Mouse (Mus musculus): Measurements from ENCODE around the gene Marveld2.
A peak's percentile ranks its signal among the peaks of the same experiment; 100 is the strongest.

Marveld2 gene

DNA sequence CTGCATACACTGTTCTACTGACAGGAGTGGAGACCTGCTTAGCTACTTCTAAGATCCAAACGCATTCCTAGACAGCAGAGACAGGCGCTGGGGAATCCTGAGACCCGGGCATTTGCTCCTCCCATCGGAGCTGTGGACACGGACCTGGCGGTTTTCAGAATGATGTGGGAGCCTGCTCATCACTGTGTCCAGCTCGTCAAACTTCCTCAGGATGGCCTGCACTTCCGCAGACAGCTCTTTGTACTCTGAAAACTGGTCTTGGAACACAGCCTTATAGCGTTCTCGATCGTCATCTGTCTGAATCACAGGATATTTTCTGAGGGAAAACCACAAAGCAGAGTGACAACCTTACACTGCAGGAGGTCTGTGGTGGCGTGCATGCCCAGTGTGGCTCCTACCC, 16.5 kb downstream of the Marveld2 start:
- no peak for DNase-seq (ENCODE audit: low spot score in 2 of 2)

DNA sequence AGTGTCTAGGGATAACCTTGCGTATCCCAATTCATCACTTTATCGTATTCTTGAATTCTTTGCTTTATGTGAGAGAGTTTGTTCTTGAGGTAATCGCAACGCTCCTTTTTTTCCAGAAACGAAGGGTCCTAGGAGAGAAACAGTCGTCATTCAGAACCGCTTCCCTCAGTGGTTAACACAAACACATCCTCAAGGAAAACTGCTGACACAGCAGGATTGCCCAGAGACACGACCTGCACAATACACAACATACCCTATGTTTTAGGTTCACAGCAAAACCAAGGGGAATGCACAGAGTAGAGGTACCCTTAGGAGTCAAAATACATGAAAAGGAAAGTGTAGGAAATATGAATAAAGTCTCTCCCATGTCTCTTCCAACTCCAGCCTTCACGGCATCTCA, 19.5 kb downstream of the Marveld2 start:
- DNase-seq (ENCODE audit: low spot score in 2 of 2), result no peak

DNA sequence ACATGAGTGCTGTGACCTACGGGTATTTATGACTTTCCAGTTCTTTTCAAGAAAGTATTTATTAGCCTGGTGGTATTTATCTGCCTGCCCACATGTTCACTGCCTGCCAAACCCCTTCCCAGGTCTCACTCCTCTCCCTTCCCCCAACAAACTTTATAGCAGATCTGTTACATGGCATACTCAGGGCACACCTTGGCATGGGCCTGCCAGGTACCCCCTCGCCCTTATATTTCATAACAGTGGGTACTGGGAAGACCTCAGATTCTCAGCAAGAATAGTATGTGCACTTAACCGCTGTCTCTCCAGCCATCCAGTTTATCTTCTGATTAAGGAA, 21.3 kb downstream of the Marveld2 start:
- no peak for DNase-seq (ENCODE audit: low spot score in 2 of 2)

DNA sequence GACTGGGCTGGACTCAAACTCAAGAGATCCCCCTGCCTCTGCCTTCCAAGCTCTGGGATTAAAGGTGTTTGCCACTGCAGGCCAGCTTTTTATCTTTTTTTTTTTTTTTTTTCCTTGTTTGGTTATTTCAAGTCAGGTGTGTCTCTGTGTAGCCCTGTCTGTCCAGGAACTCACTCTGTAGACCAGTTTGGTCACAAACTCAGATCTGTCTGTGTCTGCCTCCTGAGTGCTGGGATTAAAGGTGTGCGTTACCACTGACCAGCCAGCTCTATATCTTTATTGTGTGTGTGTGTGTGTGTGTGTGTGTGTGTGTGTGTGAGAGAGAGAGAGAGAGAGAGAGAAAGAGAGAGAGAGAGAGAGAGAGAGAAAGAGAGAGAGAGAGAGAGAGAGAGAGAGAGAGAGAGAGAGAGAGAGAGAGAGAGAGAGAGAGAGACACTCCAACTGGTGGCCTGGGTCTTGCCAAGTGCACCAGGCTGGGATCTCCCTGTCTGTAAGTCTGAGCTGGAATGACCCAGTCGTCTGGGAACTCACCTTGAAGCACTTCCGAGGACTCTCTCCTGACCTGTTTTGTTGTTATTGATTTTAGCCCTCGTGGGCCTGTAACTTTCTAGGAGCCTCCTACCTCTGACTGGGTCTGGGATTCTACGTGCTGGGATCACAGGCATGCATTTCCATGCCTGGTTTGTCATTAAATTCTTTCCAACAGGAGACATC, 21.8 kb downstream of the Marveld2 start:
- DNase-seq (ENCODE audit: low spot score in 2 of 2), result no peak

DNA sequence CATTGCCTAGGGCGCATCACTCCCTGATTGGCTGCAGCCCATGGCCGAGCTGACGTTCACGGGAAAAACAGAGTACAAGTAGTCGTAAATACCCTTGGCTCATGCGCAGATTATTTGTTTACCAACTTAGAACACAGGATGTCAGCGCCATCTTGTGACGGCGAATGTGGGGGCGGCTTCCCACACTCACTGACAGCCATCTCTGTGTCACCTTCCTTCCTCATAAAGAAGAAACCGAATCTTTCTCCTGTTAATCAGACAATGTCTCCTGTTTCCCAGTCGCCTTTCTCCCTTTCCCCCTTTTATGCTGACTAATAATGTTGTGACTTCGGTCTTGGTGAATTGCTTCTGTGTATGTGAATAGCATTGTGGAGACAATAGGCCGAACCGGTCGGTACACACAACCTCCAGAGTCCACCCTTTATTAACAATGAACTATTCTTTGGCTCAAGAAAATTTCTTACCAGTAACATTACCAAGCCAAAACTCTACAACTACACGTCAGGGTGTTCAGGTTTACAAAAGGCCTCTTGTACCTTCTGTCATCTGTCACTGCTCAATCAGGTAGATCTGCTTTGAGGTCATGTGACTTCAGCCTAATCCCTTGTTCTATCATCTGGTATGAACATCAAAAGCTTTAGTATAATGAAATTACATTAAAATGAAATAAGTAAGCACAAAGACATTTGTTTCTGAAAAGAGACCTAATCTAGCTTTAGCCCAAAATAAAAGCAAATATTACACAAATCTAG, 22.6 kb downstream of the Marveld2 start:
- DNase-seq (ENCODE audit: low spot score in 2 of 2), result peak in 1 of 2 experiments; percentile 28

DNA sequence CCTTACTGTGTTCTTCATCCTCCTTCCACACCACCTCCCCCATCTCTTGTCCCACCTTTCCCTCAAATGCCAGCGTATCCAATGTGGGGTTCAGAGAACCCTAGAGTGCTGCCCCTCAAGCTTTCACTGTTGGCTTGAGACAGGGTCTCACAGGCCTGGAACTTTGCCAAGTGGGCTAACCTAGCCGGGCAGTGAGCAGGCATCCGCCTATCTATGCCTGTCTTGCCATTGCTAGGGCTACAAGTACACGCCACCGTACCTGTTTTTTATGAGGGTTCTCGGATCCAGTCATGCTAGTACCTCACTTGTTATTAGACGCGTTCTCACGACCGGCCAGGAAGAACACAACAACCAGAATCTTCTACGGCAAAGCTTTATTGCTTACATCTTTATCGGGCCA, 28.1 kb downstream of the Marveld2 start:
- no peak for DNase-seq (ENCODE audit: low spot score in 2 of 2)

DNA sequence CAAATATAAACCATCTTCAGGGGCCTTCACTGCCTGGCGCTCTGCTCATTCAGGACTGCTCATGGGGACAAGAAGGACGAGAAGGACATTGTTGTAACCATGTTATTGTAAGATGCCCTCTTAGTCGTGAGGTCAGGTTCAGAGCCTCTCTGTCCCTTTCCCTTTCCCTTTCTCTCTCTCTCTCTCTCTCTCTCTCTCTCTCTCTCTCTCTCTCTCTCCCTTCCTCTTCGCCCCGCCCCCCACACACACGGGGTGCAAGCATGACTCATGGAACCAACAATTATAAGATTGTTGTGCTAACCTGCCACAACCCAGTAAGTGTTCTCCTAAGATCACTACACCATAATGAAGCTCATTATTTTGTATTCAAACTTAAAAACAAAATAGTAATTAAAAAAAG, 34.6 kb downstream of the Marveld2 start:
- no peak for DNase-seq (ENCODE audit: low spot score in 2 of 2)

DNA sequence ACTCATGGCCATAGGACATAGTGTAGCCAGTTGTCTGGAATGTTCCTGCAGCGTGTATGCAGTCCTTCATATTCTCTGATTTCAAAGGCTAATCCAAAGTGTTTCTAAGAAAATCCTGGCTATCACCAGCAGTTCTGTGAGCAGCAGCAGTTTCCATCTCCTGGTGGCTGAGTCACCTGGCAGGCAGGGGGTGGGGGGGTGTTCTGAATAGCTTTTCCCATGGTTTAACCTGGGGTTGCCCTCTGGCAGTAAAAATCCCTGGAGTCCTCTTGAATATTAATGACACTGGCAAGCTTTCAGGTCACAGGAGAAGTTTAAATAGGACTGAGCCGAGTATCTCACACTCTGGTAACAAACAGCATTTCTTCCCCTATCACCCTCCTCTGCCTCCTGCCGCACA, 35.1 kb downstream of the Marveld2 start:
- DNase-seq (ENCODE audit: low spot score in 2 of 2), result no peak

DNA sequence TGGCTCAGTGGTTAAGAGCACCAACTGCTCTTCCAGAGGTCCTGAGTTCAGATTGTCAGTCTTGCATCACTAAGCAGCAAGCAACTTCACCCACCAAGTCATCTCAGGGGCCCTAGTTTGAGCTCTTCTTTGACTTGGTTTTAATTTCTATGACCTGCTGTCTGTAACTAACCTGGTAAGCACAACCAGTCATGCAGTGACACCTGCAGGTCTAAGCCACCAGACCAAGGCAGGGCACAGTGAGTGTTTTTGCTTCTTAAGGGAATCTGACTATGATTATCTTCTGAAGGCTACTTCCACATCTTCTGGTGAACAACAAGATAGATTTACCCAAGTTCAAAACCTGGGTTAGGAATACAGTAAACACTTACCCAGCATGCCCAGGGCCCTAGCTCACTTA, 36.8 kb downstream of the Marveld2 start:
- DNase-seq (ENCODE audit: low spot score in 2 of 2), result no peak

DNA sequence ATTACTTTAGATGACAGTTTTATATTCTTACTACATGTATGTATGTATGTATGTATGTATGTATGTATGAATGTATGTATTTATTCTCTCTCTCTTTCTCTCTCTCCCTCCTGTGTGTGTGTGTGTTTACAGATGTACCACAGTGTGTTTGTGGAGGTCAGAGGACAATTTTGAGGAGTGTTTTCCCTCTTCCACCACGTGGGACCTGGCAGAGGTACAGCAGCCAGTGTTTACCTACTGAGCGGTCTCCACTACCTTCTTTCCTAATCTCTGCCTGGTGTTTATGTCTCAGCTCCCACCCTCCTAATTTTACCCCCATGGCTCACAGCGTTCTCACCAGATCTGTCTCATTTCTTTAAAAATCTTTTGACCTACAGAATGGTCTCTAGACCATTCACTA, 37.6 kb downstream of the Marveld2 start:
- no peak for DNase-seq (ENCODE audit: low spot score in 2 of 2)

DNA sequence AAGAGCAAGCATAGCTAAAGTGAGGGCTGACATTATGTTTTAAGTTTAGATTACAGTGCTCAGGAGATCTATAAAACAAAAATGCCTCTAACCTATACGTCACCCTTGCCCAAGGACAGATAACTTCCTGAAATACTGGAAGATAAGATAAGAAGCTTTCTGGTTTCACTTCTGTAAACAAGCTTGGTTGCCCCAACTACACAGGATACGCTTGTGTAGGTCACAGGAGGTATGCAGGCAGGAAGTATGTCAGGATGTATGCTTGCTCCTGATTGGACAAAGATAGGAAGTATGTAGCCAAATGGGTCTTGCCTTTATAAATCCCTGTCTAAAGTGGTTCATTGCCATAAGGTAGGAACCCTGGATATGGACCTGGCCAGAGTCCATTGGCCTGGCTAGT, 40.8 kb downstream of the Marveld2 start:
- DNase-seq (ENCODE audit: low spot score in 2 of 2), result no peak

DNA sequence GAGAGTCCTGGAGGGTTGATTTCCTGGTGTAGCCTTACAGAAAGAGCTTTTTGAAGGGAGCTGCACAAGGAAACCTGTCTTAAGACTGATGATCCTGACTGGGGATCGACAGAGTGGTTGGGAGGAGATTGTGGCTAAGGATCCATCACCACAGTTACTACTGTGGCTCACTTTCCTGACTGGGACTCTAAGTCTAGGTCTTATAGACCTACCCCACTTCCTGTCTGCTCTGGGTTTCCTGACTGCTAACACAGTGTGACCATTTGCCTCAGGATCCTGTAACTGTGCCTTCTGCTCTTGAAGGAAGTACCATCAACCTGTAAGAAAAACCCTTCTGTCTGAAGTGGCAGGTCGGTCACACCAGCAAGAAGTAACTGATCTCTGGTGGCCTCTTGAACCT, 46.1 kb downstream of the Marveld2 start:
- no peak for DNase-seq (ENCODE audit: low spot score in 2 of 2)

DNA sequence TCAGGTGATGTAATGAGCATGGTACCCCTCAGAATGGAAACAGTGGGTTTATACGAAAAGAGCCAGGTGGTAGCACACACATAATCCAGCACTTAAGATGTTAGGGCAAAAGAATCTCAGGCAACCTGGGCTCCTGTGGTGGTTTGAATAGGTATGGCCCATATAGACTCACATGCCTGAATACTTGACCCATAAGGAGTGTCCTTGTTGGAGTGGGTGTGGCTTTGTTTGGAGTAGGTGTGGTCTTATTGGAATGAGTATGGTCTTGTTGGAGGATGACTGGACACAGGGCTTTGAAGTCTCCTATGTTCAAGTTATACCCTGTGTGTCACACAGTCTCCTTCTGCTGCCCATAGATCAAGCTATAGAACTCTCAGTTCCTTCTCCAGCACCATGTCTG, 48.4 kb downstream of the Marveld2 start:
- no peak for DNase-seq (ENCODE audit: low spot score in 2 of 2)

DNA sequence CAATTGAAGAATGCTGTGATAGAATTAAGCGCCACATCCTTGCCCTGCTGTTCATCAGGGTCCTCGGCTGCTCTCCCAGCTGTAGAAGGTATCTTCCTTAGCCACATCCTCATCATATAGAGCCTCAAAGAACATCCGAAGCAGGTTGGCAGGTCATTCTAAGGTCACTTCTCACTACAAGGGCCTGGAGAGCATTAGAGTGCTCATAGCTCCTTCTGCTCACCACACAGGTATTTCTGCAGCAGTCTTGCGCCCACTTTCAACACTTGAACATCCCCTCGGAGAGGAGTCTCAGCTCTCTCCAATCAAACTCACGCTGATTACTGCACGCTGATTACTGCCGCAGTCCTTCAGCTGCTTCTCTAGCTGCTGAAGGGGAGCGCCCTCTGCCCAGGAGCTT, 57.3 kb downstream of the Marveld2 start:
- no peak for DNase-seq (ENCODE audit: low spot score in 2 of 2)

DNA sequence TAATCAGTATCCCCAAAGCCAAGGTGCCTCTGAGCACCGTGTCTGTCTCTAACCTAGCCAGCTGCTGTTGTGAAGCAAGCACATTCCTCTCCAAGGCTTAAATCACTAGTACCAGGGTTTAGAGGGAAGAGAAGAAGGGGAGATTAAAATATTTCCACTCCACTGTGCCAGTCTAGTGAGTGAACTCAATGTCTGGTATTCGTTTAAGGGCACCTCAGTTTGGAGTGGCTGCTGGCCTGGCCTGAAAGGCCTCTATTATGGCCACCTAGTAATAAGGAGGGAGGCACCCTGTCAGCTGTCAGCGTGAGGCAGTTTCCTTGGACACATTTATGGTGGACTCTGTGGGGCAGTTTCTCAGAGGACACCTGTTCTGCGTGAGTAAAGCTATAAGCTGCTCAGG, 59.8 kb downstream of the Marveld2 start:
- no peak for DNase-seq (ENCODE audit: low spot score in 2 of 2)

DNA sequence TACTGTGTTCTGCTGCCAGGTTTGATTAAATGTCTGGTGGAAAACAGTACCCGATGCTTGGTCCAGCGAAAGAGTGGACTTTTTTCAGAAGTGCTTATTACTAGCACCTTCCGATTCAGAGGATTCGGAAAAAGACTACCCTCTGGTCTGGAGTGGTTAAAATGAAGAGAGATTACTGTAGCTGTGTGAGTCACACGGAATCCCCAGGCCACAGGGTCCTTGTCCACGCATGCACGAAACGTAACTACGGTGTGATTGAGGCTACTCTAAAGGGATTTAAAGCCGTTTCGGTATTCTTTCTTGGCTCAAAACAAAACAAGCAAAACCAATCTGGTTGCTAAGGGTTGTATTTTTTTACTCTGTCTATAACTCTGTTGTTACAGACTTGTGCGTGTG, 63.7 kb downstream of the Marveld2 start:
- no peak for DNase-seq (ENCODE audit: low spot score in 2 of 2)

DNA sequence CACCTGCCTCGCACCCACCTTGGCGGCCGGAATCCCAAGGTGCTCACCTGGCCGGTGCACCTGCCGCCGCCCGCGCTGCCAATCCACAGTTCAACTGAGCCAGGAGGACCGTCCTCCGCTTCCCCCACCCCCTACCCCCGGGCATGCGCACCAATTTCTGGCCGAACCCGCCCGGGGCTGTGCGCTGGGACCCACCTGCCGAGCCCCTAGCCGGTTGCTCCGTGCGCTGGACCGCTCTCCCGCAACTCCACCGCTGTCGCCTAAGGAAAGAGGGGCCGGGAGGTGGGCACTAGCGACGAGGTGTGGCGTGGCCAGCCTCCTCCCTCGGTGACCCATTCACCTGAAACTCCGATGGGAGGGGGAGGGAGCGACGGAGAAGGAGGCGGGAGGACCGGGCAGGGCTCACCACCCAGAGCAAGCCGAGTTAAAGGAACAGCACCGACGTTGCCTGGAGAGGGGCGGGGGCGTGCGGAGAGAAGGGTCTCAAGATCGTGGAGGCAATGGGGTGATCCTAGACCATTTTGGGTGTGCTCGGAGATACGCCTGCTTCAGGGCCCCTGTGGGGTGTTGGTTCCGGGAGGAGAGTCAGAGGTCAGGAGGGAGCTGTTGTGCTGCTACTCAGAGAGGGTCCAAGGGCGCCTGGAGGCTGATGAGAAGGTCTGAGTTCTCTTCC, 64.3 kb downstream of the Marveld2 start, which contains the start of gene Ocln:
Gene Ocln, minus strand, starts transcription at position 350 of the 673 bp plus-strand sequence.
- no peak for DNase-seq (ENCODE audit: low spot score in 2 of 2)

DNA sequence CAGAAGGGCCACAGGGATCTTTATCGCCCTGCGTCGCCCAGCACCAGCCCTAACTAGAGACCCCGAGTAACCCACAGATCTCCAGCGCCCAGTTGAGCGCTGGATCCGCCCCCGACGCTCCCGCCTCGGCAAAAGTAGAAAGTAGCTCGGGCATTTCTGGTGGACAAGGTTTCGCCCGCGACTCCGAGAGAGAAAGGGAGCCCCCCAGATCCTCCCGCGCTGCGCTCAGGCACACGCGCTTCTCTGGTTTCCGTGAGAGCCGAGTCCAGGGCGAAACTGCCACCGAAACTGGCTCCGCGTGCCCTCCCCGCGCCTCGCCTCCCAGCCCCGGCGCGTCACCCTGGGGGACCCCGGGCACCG, 64.8 kb downstream of the Marveld2 start:
- no peak for DNase-seq (ENCODE audit: low spot score in 2 of 2)

DNA sequence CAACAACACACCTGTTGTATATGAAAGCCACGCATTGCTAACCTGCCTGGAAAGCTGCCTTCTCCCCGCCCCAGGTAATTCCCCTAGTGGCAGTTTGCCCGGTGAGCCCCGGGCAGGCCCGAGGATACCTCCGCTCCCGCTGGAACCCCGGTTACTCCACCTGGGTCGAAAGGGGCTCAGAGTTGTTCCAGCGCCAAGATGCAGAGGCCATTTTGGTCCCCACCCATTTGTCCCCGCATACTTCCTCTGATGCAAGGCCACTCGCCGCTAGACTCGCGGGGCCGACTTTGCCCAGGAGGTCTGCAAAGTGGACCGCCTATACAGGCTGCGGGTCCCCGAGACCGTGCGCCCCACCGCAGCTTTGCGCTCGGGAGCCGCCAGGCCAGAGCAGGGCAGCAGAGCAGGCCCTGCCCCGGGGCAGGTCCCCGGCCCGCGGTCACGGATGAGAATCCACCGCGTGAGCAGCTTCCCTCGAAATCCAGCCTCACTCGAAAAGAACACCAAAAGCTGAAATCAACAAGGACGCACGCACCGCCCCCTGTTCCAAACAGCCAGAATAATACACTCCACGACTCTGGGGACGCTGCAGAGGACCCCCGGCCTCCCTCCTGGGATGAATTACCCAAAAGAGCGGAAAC, 65.3 kb downstream of the Marveld2 start:
- DNase-seq (ENCODE audit: low spot score in 2 of 2), result no peak

DNA sequence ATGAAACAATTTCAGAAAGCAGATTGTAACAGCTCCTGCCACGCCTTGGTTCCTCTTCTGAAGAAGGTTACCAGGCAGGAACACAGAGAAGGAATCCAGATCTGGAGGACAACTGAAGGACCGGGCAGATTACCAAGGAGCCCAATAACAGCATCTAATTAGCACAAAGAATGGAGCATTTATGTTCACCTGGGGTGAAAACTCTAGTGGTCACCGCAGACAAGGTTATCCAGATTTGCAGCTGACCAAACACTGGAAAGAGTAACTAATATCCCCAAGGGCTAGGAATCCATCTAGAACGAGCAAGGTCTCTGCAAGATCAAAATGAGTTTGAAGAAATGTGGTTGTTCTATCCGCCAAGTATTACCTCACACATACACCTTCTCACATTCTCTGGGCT, 69.5 kb downstream of the Marveld2 start:
- no peak for DNase-seq (ENCODE audit: low spot score in 2 of 2)
